Mouse (Mus musculus) C2C12 (cell line): ENCODE results near the gene Stard8. TPM values are rescaled to one million over a fixed set of nuclear protein-coding genes. Genes with fewer than 3 reads are reported as not detected.
"Not testable (repeated sequence)": the region's sequence is repeated elsewhere in the genome, so short reads cannot be mapped to it uniquely, and the experiment has no call there.

ENCODE experiments used
- H3K27me3 ChIP-seq: one replicate; pipeline ENCODE4 v1.6.1; 2011; ENCODE audit not compliant: control insufficient read depth, insufficient read depth, insufficient read length
- H3K36me3 ChIP-seq: one replicate; pipeline ENCODE4 v1.6.1; 2011; ENCODE audit not compliant: control insufficient read depth, insufficient read depth
- H3K4me3 ChIP-seq: one replicate; pipeline ENCODE4 v1.5.1; 2011; ENCODE audit warnings: mild to moderate bottlenecking, control low read depth; ENCODE audit not compliant: poor library complexity, insufficient read depth, severe bottlenecking
- H3K79me2 ChIP-seq: one replicate; pipeline ENCODE4 v1.6.1; 2011; ENCODE audit not compliant: control insufficient read depth, insufficient read depth
- H3K79me3 ChIP-seq: one replicate; pipeline ENCODE4 v1.6.1; 2011; ENCODE audit warnings: low read depth, control low read depth
- H3ac ChIP-seq: one replicate; pipeline ENCODE3; 2011; ENCODE audit warnings: low read depth; ENCODE audit not compliant: control insufficient read depth, insufficient read length
- CEBPB ChIP-seq: IDR thresholded peaks from one replicate; pipeline ENCODE4 v1.6.1; 2011; ENCODE audit warnings: low read depth, mild to moderate bottlenecking, control low read depth, moderate library complexity
- CTCF ChIP-seq: IDR thresholded peaks from one replicate; pipeline ENCODE4 v1.5.1; 2011; ENCODE audit not compliant: control insufficient read depth, insufficient read depth, insufficient read length
- FOSL1 ChIP-seq: IDR thresholded peaks from one replicate; pipeline ENCODE4 v1.8.0; 2011; ENCODE audit warnings: mild to moderate bottlenecking, low read length; ENCODE audit not compliant: poor library complexity, insufficient read depth, severe bottlenecking
- MAX ChIP-seq: IDR thresholded peaks from one replicate; pipeline ENCODE4 v1.6.1; 2011; ENCODE audit warnings: mild to moderate bottlenecking, control low read depth
- MYOD1 ChIP-seq: IDR thresholded peaks from one replicate; pipeline ENCODE4 v1.6.1; 2011; ENCODE audit warnings: low read depth; ENCODE audit not compliant: control insufficient read depth, insufficient read length
- MYOG ChIP-seq: IDR thresholded peaks from one replicate; pipeline ENCODE4 v1.6.1; 2011; ENCODE audit not compliant: control insufficient read depth, insufficient read length; ENCODE audit errors: extremely low read depth
- USF1 ChIP-seq: IDR thresholded peaks from one replicate; pipeline ENCODE4 v1.6.1; 2011; ENCODE audit warnings: low read depth, mild to moderate bottlenecking, control low read depth, moderate library complexity
- polyA plus RNA-seq: library from polyadenylated mRNA; unstranded; fragments of >200 nt; fragmentation: generic; extraction: Trizol; gene quantifications from one replicate; pipeline ENCODE4 v1.2.1, GENCODE M21; 2012; ENCODE audit warnings: missing spikeins

The Stard8 gene
- polyA plus RNA-seq, 1 experiment, result not detected

DNA sequence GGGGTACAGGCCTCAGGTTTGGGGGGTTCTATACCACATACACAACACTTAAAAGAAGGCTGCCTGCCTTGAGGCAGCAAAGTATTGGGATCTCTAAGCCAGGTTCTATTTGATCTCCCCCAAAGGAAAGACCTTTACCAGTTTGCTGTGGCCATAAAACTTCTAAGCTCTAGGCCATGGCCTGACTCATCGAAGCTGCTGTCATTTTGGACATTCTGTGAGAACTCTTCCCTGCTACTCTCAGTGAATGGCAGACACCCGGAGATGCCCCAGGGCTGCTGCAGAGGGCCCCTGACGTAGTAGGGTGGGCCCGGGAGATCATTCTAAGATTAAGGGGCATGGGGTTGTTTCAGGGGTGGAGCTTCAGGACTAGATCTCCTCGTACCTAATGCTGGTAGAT is 72.1 kb downstream of the Stard8 start:
- Histone ChIP-seq H3K79me2 (no peaks in the 10 kb centered on the region), H3K79me3 (no peaks in the 10 kb centered on the region), H3K36me3 (no peaks in the 10 kb centered on the region), H3K4me3 (no peak overlapping the region), H3K27me3 (no peaks in the 10 kb centered on the region), H3ac (no peak overlapping the region)
- TF ChIP-seq CTCF, result no peak
- no peak for TF ChIP-seq USF1
- no peak for TF ChIP-seq MYOG
- no peak for TF ChIP-seq MAX
- TF ChIP-seq FOSL1, result no peak
- no peak for TF ChIP-seq MYOD1
- TF ChIP-seq CEBPB, result no peak

- Histone ChIP-seq H3K79me2 (no peaks in the 10 kb centered on the region), H3K27me3 (no peaks in the 10 kb centered on the region), H3ac (no peak overlapping the region), H3K4me3 (no peak overlapping the region), H3K79me3 (no peaks in the 10 kb centered on the region), H3K36me3 (no peaks in the 10 kb centered on the region)
- TF ChIP-seq MAX (no peak), USF1 (no peak), FOSL1 (no peak), MYOG (no peak), MYOD1 (no peak), CTCF (no peak), CEBPB (no peak)
These were observed 73.4 kb downstream of the Stard8 start for GRCm38 (mm10) chrX:99076460-99076859.

DNA sequence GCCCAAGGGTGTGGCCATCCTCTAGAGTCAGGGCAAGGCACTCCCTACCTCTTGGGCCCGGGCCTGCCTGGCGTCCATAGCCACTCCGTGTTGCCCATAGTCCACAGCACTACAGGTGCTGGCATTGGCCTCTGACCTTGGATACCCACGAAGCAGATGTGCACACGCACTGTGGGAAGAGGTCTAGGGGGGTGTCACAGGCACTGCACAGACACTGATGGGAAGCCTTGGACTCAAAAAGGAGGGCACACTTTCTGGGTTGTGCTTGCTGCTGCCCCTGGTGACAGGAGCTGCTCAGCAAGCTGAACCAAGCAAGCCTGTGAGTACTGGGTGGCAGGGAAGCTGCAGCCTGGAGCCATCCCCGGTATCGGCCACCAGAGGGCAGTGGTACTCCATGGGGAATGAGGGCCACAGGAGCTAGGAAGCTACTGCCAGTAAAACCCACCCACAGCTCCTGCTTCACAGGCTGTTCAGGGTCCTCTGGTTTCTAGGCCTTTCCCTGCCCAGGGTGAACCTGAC is 75.4 kb downstream of the Stard8 start:
- not testable (repeated sequence) for H3K79me2 ChIP-seq, H3K27me3 ChIP-seq, H3K79me3 ChIP-seq, H3ac ChIP-seq, H3K4me3 ChIP-seq, H3K36me3 ChIP-seq

GRCm38 (mm10) chrX:99092704-99093103 is 89.7 kb downstream of the Stard8 start:
- H3K36me3 ChIP-seq, result no peaks in the 10 kb centered on the region
- no peaks in the 10 kb centered on the region for H3K79me2 ChIP-seq
- TF ChIP-seq MYOD1 (no peak), FOSL1 (no peak), MAX (no peak), CEBPB (no peak), CTCF (no peak), USF1 (no peak), MYOG (no peak)
- H3K27me3 ChIP-seq, result no peaks in the 10 kb centered on the region
- no peak overlapping the region for H3ac ChIP-seq
- no peak overlapping the region for H3K4me3 ChIP-seq
- H3K79me3 ChIP-seq, result no peaks in the 10 kb centered on the region

DNA sequence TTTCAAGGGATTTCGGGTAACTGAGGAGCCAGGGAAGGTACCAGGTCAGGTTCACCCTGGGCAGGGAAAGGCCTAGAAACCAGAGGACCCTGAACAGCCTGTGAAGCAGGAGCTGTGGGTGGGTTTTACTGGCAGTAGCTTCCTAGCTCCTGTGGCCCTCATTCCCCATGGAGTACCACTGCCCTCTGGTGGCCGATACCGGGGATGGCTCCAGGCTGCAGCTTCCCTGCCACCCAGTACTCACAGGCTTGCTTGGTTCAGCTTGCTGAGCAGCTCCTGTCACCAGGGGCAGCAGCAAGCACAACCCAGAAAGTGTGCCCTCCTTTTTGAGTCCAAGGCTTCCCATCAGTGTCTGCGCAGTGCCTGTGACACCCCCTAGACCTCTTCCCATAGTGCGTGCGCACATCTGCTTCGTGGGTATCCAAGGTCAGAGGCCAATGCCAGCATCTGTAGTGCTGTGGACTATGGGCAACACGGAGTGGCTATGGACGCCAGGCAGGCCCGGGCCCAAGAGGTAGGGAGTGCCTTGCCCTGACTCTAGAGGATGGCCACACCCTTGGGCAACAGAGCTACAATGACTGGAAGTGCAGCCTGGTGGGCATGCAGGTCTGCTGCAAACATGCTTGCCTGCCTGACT is 108.2 kb downstream of the Stard8 start:
- H3K27me3 ChIP-seq, H3ac ChIP-seq, H3K4me3 ChIP-seq: not testable (repeated sequence)

GRCm38 (mm10) chrX:99119510-99119909 is 116.5 kb downstream of the Stard8 start:
- Histone ChIP-seq H3ac (no peak overlapping the region), H3K79me3 (no peaks in the 10 kb centered on the region), H3K79me2 (no peaks in the 10 kb centered on the region), H3K36me3 (no peaks in the 10 kb centered on the region), H3K27me3 (no peaks in the 10 kb centered on the region), H3K4me3 (no peak overlapping the region)
- no peak for TF ChIP-seq MYOG
- TF ChIP-seq FOSL1, result no peak
- TF ChIP-seq USF1, result no peak

More for the DNA sequence above, 108.2 kb downstream of the Stard8 start:
- H3K79me3 ChIP-seq, H3K36me3 ChIP-seq, H3K79me2 ChIP-seq: not testable (repeated sequence)

Other genes with a start within 250 kb of the Stard8 start
- 1.3 TPM for gene Ophn1, start 112.2 kb upstream of the Stard8 start, polyA plus RNA-seq
- 11.3 TPM for gene Yipf6, start 66.9 kb upstream of the Stard8 start, polyA plus RNA-seq
- gene Efnb1, start 132.9 kb downstream of the Stard8 start, polyA plus RNA-seq, result 18.3 TPM